Mouse (Mus musculus): ENCODE data around the gene Herc1. TPM values are rescaled to one million over a fixed set of nuclear protein-coding genes. Genes with fewer than 3 reads are reported as not detected.
A peak's percentile ranks its signal among the peaks of the same experiment; 100 is the strongest.

The Herc1 gene
- polyA plus RNA-seq, 1 experiment from 2014 or later = 30.3 TPM

GRCm38 (mm10) chr9:66329474-66329873 lies 20.8 kb upstream of the Herc1 start:
- Histone ChIP-seq H3K4me2 (no peak overlapping the region), H3K9ac (replicated peaks) (no peak overlapping the region), H3K27me3 (no peaks in the 10 kb centered on the region), H3K36me3 (no peaks in the 10 kb centered on the region), H3K4me1 (replicated peaks) (peaks cover 7% of the 10 kb centered on the region; the same call in 1 of the 2 replicates), H3K4me3 (replicated peaks) (no peak overlapping the region), H3K9me3 (no peaks in the 10 kb centered on the region), H3K27ac (peak overlapping the region; percentile 8; the same call in 1 of the 2 replicates)
- ATAC-seq (ENCODE audit: insufficient number of reproducible peaks, insufficient read depth, low FRiP score, low TSS enrichment, low read depth) = no peak
- WGBS = 25% methylated on average over 6 of the region's 6 CpGs

GRCm38 (mm10) chr9:66330437-66330836 lies 19.8 kb upstream of the Herc1 start:
- ATAC-seq (ENCODE audit: insufficient number of reproducible peaks, insufficient read depth, low FRiP score, low TSS enrichment, low read depth) = no peak
- Histone ChIP-seq H3K4me1 (replicated peaks) (peaks cover 7% of the 10 kb centered on the region; the same call in 1 of the 2 replicates), H3K4me2 (no peak overlapping the region), H3K27me3 (no peaks in the 10 kb centered on the region), H3K9ac (replicated peaks) (no peak overlapping the region), H3K4me3 (replicated peaks) (no peak overlapping the region), H3K9me3 (no peaks in the 10 kb centered on the region), H3K27ac (no peak overlapping the region), H3K36me3 (no peaks in the 10 kb centered on the region)
- 86% methylated on average over 3 of the region's 3 CpGs for WGBS

- no peak for ATAC-seq (ENCODE audit: insufficient number of reproducible peaks, insufficient read depth, low FRiP score, low TSS enrichment, low read depth)
- H3K9ac ChIP-seq (replicated peaks) = no peak overlapping the region
- 81% methylated on average over 2 of the region's 2 CpGs for WGBS
- H3K4me1 ChIP-seq (replicated peaks) = peaks cover 7% of the 10 kb centered on the region; the same call in 1 of the 2 replicates
- no peaks in the 10 kb centered on the region for H3K27me3 ChIP-seq
- no peak overlapping the region for H3K4me2 ChIP-seq
- no peaks in the 10 kb centered on the region for H3K9me3 ChIP-seq
- no peak overlapping the region for H3K4me3 ChIP-seq (replicated peaks)
- H3K27ac ChIP-seq = no peak overlapping the region
- no peaks in the 10 kb centered on the region for H3K36me3 ChIP-seq
Observed at GRCm38 (mm10) chr9:66331548-66331947, 18.7 kb upstream of the Herc1 start.

DNA sequence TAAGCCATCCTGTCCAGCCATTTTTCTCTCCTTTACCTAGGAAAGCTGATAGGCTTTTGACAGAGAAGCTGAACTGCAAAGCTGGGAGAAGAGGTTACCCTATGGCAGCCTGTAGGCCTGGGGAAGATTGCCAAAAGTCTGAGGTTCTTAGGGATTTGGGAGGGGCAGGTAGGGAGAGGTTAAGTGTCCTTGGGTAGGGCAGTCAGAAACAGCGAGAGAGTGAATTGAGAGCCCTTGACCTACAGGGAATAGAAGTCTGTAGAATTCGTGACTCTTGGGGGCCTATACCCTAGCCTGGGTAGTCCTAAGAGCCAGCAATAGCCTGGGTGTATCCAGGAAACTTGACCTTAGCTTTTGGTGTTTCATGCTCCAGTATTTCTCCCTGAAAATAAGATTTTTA lies 17.9 kb upstream of the Herc1 start:
- H3K27ac ChIP-seq = no peak overlapping the region
- 71% methylated on average over 2 of the region's 2 CpGs for WGBS

DNA sequence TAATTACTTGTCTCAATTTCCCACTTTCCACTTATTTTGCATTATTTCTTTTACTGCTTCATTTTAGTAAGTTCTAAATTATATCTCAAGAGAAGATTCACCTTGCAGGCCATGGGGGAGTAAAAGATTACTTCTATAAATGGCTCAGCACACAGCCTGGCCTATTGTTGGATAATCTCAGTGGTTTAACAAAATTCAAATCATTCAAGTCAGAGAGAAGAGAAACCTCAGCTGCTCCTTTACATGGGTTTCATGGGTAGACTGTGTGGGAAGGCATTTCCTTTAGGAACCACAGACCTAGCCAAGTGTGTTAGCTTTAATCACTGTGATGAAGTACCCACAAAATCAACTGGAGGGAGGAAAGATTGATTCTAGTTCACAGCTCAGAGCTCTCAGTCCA lies 13.0 kb upstream of the Herc1 start:
- H3K4me3 ChIP-seq (replicated peaks) = no peak overlapping the region
- ATAC-seq (ENCODE audit: insufficient number of reproducible peaks, insufficient read depth, low FRiP score, low TSS enrichment, low read depth) = no peak
- H3K27ac ChIP-seq = no peak overlapping the region
- H3K4me2 ChIP-seq = no peak overlapping the region
- no peaks in the 10 kb centered on the region for H3K27me3 ChIP-seq
- H3K9ac ChIP-seq (replicated peaks) = no peak overlapping the region
- no peaks in the 10 kb centered on the region for H3K36me3 ChIP-seq
- H3K9me3 ChIP-seq = no peaks in the 10 kb centered on the region
- peaks cover 5% of the 10 kb centered on the region; the same call in 1 of the 2 replicates for H3K4me1 ChIP-seq (replicated peaks)

More for the DNA sequence above, 17.9 kb upstream of the Herc1 start:
- Histone ChIP-seq H3K27me3 (no peaks in the 10 kb centered on the region), H3K9me3 (no peaks in the 10 kb centered on the region), H3K4me2 (no peak overlapping the region), H3K4me1 (replicated peaks) (peaks cover 7% of the 10 kb centered on the region; the same call in 1 of the 2 replicates), H3K9ac (replicated peaks) (no peak overlapping the region), H3K36me3 (no peaks in the 10 kb centered on the region), H3K4me3 (replicated peaks) (no peak overlapping the region)
- no peak for ATAC-seq (ENCODE audit: insufficient number of reproducible peaks, insufficient read depth, low FRiP score, low TSS enrichment, low read depth)

GRCm38 (mm10) chr9:66338005-66338782 lies 12.1 kb upstream of the Herc1 start:
- H3K4me2 ChIP-seq = no peak overlapping the region
- H3K4me3 ChIP-seq (replicated peaks) = no peak overlapping the region
- H3K4me1 ChIP-seq (replicated peaks) = peaks cover 5% of the 10 kb centered on the region; the same call in 1 of the 2 replicates
- H3K27me3 ChIP-seq = no peaks in the 10 kb centered on the region
- no peak overlapping the region for H3K27ac ChIP-seq
- no peaks in the 10 kb centered on the region for H3K36me3 ChIP-seq
- H3K9ac ChIP-seq (replicated peaks) = no peak overlapping the region
- H3K9me3 ChIP-seq = no peaks in the 10 kb centered on the region
- 37% methylated on average over 3 of the region's 3 CpGs for WGBS
- ATAC-seq (ENCODE audit: insufficient number of reproducible peaks, insufficient read depth, low FRiP score, low TSS enrichment, low read depth) = no peak

- H3K9me3 ChIP-seq = no peaks in the 10 kb centered on the region
- no peak overlapping the region for H3K4me3 ChIP-seq (replicated peaks)
- H3K27ac ChIP-seq = no peak overlapping the region
- H3K9ac ChIP-seq (replicated peaks) = no peak overlapping the region
- H3K4me2 ChIP-seq = no peak overlapping the region
- no peaks in the 10 kb centered on the region for H3K36me3 ChIP-seq
- ATAC-seq (ENCODE audit: insufficient number of reproducible peaks, insufficient read depth, low FRiP score, low TSS enrichment, low read depth) = no peak
- WGBS = 55% methylated on average over 1 of the region's 1 CpGs
- no peaks in the 10 kb centered on the region for H3K27me3 ChIP-seq
- peaks cover 5% of the 10 kb centered on the region; the same call in 1 of the 2 replicates for H3K4me1 ChIP-seq (replicated peaks)
Observed at GRCm38 (mm10) chr9:66339714-66340113, 10.5 kb upstream of the Herc1 start.

DNA sequence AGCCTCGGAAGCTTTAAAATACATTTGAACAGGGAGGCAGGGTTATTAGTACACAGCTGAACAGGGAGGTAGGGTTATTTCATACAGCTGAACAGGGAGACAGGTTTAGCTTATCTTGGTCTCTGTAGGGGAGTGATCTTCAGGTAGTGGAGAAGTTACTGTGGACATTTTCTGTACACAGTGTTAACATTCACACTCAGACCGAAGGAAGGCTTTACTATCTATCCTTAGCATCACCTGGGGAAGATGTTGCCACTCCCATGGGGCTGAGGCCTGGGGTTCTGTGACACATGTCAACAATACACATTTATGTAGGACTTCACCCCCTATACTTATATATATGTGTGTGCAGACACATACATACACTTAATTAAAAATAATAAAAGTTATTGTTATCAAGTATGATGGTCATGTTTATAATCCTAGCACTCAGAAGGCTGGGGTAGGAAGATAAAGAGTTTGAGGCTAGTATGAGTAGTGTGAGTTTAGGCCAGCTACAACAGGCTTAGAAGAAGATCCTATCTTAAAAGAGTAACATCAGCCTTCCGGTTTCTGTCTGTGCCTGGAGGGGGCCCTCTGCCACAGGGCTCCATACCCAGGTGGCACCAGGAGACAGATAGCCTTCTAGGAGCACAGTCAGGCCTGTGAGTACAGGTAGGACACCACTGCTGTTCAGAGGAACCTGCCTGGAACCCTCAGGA lies 9.7 kb upstream of the Herc1 start:
- Histone ChIP-seq H3K4me1 (replicated peaks) (peaks cover 5% of the 10 kb centered on the region; the same call in 1 of the 2 replicates), H3K27ac (no peak overlapping the region), H3K36me3 (no peaks in the 10 kb centered on the region), H3K27me3 (no peaks in the 10 kb centered on the region), H3K4me3 (replicated peaks) (no peak overlapping the region), H3K4me2 (no peak overlapping the region), H3K9me3 (no peaks in the 10 kb centered on the region), H3K9ac (replicated peaks) (no peak overlapping the region)
- 91% methylated on average over 3 of the region's 3 CpGs for WGBS
- no peak for ATAC-seq (ENCODE audit: insufficient number of reproducible peaks, insufficient read depth, low FRiP score, low TSS enrichment, low read depth)

GRCm38 (mm10) chr9:66347405-66348035 lies 2.7 kb upstream of the Herc1 start:
- Histone ChIP-seq H3K4me1 (replicated peaks) (peaks cover 10% of the 10 kb centered on the region), H3K9ac (replicated peaks) (no peak overlapping the region), H3K27me3 (no peaks in the 10 kb centered on the region), H3K27ac (no peak overlapping the region), H3K36me3 (no peaks in the 10 kb centered on the region), H3K4me3 (replicated peaks) (no peak overlapping the region), H3K9me3 (no peaks in the 10 kb centered on the region), H3K4me2 (no peak overlapping the region)
- 86% methylated on average over 7 of the region's 7 CpGs for WGBS
- no peak for ATAC-seq (ENCODE audit: insufficient number of reproducible peaks, insufficient read depth, low FRiP score, low TSS enrichment, low read depth)

DNA sequence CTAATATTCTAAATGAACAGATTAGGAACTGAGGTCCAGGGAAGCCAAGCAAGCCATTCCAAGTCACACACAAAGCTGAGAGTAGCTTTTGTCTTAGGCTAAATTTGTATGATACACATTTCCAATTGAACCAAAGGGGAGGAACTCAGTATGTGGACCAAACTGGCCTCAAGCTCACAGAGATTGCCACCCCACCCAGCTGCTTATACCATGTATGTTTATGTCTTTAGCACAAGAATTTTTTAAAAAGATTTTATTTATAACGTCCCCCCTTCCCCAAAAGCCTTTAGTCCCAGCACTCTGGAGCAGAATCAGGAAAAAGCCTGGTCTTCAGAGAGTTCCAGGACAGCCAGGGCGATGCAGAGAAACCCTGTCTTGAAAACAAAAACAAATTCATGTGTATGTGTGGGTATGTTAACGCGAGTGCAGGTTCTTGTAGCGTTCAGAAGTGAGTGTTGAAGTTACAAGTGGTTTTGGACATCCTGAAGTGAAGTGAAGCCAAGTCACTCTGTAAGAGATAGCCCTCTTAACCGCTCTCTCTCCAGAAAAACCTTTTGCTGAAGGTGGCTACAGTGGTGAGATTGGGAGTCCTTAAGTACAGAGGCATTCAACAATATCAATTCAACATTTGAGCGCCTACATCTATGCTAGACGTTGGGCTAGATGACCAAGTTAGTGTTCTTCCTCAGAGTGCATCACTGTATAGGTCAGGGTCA lies 948 bp upstream of the Herc1 start:
- WGBS = 42% methylated on average over 8 of the region's 8 CpGs
- peak overlapping the region; percentile 91 for H3K4me3 ChIP-seq (replicated peaks)
- peaks cover 10% of the 10 kb centered on the region for H3K4me1 ChIP-seq (replicated peaks)
- no peaks in the 10 kb centered on the region for H3K27me3 ChIP-seq
- ATAC-seq (ENCODE audit: insufficient number of reproducible peaks, insufficient read depth, low FRiP score, low TSS enrichment, low read depth) = no peak
- peak overlapping the region; percentile 78 for H3K4me2 ChIP-seq
- peak overlapping the region; percentile 93 for H3K27ac ChIP-seq
- no peaks in the 10 kb centered on the region for H3K36me3 ChIP-seq
- peak overlapping the region; percentile 95 for H3K9ac ChIP-seq (replicated peaks)
- H3K9me3 ChIP-seq = no peaks in the 10 kb centered on the region
